Mouse (Mus musculus): ENCODE results near the gene Pigp. TPM values are rescaled to one million over a fixed set of nuclear protein-coding genes. Genes with fewer than 3 reads are reported as not detected.
A peak's percentile ranks its signal among the peaks of the same experiment; 100 is the strongest.

Pigp gene
- polyA plus RNA-seq, 1 experiment from 2014 or later, result 126 TPM

- H3K27me3 ChIP-seq, result no peaks in the 10 kb centered on the region
- no peak for ATAC-seq
- peak overlapping the region; percentile 62 for H3K4me2 ChIP-seq
- peak overlapping the region; percentile 99 for H3K27ac ChIP-seq
- no peaks in the 10 kb centered on the region for H3K36me3 ChIP-seq (ENCODE audit: poor library complexity, severe bottlenecking)
- peak overlapping the region; percentile 59 for H3K4me3 ChIP-seq
- peak overlapping the region; percentile 39 for H3K9ac ChIP-seq
- no peaks in the 10 kb centered on the region for H3K9me3 ChIP-seq (replicated peaks)
- WGBS, result 66% methylated on average over 4 of the region's 4 CpGs
- peaks cover 32% of the 10 kb centered on the region for H3K4me1 ChIP-seq
Observed at GRCm38 (mm10) chr16:94311931-94312330, 59.7 kb downstream of the Pigp start.

- Histone ChIP-seq H3K4me2 (peak overlapping the region; percentile 62), H3K27me3 (no peaks in the 10 kb centered on the region), H3K4me1 (peaks cover 32% of the 10 kb centered on the region), H3K9ac (0 out of 2 replicates have a peak overlapping the region, but pooled peaks have one; percentile 39), H3K9me3 (replicated peaks) (no peaks in the 10 kb centered on the region), H3K36me3 (ENCODE audit: poor library complexity, severe bottlenecking) (no peaks in the 10 kb centered on the region), H3K4me3 (0 out of 2 replicates have a peak overlapping the region, but pooled peaks have one; percentile 59), H3K27ac (peak overlapping the region; percentile 32; the same call in 1 of the 2 replicates)
- WGBS, result 77% methylated on average over 1 of the region's 1 CpGs
- ATAC-seq, result no peak
Observed at GRCm38 (mm10) chr16:94311416-94311815, 60.2 kb downstream of the Pigp start.

GRCm38 (mm10) chr16:94309025-94309424, 62.6 kb downstream of the Pigp start:
- Histone ChIP-seq H3K27ac (no peak overlapping the region), H3K4me1 (peaks cover 26% of the 10 kb centered on the region), H3K4me2 (no peak overlapping the region), H3K9me3 (replicated peaks) (peaks cover 7% of the 10 kb centered on the region), H3K36me3 (ENCODE audit: poor library complexity, severe bottlenecking) (0 out of 2 replicates have a peak, but pooled peaks cover 4% of the 10 kb centered on the region), H3K4me3 (no peak overlapping the region), H3K27me3 (no peaks in the 10 kb centered on the region), H3K9ac (no peak overlapping the region)
- ATAC-seq, result no peak
- whole genome bisulfite sequencing, result 94% methylated on average over 4 of the region's 4 CpGs

Other genes starting within 250 kb of the Pigp start
- 9.0 and 9.8 TPM in 2 replicates for gene Hlcs, start 58.3 kb downstream of the Pigp start, polyA plus RNA-seq (2015; fragmentation: Nextera tagmentation; extraction: Ambion mirVana)
- 2.1 and 2.8 TPM in 2 replicates for gene Ripply3, start 43.4 kb downstream of the Pigp start, polyA plus RNA-seq (2015; fragmentation: Nextera tagmentation; extraction: Ambion mirVana)
- 644 and 681 TPM in 2 replicates for gene Ttc3, start 1.2 kb downstream of the Pigp start, polyA plus RNA-seq (2015; fragmentation: Nextera tagmentation; extraction: Ambion mirVana)
- 65.2 and 66.0 TPM in 2 replicates for gene Vps26c, start 155.0 kb upstream of the Pigp start, polyA plus RNA-seq (2015; fragmentation: Nextera tagmentation; extraction: Ambion mirVana)
- 12.7 and 14.5 TPM in 2 replicates for gene Dyrk1a, start 198.2 kb upstream of the Pigp start, polyA plus RNA-seq (2015; fragmentation: Nextera tagmentation; extraction: Ambion mirVana)

All from forebrain, embryonic 13.5 days (tissue).